Mouse (Mus musculus): ENCODE data around the gene Tox2.

Tox2 gene

DNA sequence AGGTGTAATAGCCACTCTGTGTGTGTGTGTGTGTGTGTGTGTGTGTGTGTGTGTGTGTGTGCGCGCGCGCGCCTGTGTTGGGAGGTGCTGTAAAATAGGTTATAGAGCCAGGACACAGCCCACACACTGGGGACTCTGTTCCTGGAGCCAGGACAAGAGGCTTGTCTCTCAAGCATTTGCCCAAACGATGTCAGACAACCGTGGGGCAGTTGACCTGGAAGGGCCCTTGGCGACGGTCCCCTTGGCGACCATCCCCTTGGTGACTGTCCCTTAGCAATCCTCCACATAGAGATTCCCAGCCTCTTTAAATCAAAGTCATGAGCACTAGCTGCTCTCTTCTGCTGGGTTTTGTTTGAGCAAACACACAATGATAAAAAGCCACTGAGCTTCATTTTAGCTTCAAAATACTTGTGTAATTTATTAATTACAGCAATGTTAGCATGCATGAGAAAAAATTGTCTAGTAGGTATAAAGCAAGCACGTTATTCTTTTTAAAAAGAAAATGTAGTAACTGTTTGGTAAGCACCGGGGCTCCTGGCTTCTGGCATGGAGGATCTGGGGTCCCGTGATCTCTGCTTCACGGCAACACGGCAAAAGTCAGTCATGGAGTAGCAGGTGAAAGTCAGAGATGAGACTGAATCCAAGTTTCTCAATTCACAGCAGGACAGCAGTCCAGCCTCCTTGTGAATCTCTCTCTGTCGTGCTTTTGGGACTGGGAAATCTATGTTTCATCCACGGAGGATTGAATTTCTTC is 3.0 kb downstream of the Tox2 start:
- no peak for DNase-seq

DNA sequence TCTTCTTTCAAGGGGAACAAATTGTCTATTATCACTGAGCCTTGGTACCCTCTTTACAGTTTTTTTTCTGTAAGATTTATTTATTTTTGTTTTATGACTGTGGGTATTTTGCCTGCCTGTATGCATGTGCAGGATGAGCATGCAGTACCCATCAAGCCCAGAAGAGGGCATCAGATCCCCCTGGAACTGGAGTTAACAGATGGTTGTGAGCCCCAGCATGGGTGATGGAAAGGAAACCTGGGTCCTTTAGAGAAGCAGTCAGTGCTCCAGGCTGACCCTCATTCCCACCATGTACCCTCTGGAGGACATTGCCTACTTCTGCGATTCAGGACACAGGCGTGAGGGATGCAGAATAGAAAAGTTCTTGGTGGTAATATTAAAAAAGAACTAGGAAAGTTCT is 4.4 kb downstream of the Tox2 start:
- no peak for DNase-seq

DNA sequence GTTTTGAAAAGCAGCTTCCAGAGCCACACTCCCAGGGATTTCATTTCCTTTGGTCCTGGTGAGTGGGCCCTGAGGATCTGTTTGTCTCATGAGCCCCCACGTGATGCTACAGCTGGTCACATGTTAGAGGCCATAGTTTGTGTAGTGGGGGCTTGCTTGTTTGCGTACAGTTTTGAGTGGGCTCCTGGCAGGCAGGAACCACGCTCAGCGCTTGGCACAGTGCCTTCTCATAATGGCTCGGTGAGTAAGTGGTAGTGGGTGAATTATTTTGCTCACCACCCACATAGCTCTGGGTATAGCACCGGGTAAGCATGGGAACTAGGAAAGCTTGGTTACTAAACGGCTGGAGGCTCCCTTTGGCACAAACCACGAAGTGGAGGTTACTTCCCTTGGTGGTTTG is 6.2 kb downstream of the Tox2 start:
- DNase-seq = no peak

DNA sequence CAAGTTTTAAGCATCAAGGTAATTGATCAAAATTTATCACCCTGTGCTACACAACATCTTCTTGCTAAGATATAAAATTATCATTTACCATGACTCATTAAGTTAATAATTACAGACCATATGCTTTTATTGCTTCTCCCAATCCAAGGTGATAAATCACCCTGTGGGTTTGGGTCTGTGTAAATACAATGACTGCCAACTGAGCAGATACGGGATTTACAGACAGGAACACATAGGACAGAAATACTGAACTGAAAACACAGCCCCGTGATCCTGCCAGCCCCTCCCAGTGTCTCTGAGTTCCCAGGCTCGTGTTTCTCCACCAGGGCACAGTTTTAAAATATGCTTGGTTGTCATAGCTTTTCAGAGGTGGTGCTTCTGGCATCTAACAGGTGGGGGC is 10.2 kb downstream of the Tox2 start:
- DNase-seq = no peak

DNA sequence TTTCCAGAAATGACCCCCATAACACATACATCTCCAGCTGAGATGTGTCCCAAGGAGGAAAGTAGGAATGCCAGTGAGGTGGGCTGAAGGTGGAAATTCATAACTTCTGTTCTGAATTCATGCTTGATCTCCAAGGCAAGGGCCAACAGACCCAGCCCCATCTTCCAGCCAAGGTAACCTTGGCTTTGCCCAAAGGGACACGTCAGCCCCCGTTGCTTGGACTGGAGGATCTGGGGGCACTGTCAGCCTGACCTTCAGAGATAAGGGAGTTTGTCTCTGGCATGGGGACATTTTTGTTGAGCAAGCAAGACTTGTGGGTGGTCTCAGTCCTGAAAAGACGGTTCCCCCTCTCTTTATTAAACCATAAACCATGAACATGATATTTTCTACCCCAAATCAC is 15.2 kb downstream of the Tox2 start:
- DNase-seq = no peak

DNA sequence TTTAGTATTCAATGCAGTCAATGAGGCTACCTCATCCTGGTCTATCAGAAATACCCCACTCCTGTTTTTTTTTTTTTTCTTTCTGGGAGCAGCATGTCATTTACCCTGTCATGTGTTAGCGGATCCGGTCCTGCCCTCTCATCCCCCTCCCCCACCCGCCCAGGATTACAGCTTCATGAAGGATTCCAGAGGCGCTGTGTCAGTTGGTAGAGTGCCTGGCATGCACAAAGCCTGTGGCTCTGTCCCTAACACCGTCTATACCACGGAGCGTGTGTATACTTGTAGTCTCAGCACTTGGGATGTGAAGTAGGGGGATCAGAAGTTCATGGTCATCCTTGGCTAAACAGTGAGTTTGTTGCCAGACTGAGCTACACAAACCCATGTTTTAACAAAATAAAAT is 15.6 kb downstream of the Tox2 start:
- DNase-seq = no peak

DNA sequence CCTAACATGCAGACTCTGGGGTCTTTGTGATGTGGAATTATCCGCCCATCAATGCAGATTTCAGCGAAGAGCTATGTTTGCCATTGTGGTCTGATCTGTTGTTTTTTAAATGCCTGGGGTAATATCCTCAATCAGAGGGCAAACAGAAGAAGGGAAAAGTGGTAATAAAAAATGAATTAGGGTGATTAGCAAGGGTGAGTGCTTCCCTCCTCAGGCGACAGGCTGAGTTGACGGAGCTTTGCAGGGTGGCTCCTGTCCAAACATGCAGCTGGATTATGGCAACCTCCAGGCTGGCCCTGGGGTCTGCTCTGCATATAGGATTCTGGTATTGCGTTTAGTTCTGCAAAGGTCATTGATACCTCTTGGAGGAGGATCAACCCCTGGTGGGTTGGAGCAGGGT is 16.5 kb downstream of the Tox2 start:
- DNase-seq = no peak

DNA sequence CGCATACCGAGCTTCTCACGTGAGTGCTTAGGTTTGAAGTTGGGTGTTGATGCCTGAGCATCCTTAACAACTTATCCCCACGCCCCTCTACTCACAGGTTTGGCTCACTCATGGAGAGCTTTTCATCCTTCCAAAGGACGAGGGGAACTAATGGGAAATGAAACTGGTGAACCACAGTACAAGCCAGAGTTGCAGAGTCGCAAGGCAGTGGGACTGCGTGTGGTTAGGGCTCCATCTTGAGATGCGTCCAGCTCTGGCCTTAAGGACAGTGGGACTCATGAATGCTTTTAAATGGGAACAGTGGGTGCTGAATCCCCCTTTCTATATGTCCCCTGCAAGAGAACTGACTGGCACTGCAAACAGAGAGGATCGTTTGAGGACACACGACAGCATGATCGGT is 17.8 kb downstream of the Tox2 start:
- DNase-seq = no peak

DNA sequence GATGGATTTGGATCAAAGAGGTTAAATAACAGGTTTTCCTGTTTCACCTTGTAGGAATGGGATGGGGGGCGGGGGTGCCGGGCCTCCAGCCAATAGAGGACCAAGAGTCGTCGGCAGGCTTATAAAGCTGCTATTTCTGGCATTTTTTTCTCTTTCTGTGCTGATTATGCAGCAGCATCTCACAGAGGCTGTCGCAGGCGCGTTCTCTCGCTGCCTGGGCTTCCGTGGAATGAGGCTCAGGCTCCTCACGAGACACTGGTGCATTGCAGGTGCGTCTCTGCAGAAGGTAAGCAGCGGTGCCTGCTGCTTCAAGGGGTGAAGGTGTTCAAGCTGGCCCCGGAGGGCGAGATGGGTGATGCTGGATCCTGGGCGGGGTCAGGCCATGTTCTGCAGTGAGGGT is 22.4 kb downstream of the Tox2 start:
- DNase-seq = no peak

DNA sequence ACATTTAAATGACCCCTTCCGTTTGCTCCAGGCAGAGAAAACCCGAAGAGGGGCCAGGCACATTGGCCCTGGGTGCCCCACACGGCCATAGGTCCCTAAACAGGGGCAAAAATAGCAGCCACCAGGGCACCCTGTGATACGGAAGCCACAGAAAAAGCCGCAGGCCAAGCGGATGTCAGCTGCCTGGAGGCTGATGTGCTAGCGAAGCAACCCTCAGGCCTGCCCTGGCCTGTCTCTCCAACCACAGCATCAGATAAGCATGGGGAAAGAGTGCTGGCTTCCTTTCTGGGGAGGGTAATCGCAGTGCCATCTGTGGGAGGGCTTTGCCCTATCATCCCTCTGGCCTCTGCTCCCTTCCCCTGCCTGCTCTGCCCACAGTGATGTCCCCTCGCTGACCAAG is 26.1 kb downstream of the Tox2 start:
- DNase-seq = no peak

DNA sequence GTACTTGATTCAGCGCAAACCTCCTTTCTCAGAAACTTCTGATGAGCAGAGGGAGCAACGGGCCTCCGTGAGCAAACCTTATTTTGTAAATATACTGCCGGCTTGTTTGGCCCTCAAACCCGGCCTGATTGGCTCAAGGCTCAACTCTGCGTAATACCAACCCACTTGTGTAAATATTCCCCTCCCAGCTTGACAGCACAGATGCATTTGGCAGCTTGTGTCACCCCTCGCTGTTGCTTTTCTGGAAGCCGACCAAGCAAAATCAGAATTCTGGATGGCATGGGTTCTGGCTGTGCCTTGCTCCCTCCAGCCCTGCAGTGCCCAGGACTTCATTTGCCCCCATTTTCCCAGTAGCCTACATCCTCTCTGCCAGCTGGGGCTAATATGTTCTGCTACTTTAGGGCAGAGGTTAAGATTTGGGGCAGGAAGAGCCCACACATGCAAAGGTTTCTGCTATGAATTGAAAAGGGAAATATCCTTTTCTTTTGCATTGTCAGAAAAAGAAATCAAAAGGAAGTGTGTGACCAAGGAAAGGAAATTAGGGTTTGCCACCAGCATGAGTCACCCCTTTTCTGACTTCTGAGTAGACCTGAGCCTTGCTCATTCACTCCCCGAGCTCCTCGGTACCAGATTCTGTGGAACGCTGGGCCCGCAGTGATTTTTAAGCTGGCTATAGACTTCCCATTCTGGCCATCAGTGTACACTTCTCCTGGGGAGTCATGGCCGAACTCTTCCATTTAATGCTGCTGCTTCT is 29.0 kb downstream of the Tox2 start:
- DNase-seq = no peak

DNA sequence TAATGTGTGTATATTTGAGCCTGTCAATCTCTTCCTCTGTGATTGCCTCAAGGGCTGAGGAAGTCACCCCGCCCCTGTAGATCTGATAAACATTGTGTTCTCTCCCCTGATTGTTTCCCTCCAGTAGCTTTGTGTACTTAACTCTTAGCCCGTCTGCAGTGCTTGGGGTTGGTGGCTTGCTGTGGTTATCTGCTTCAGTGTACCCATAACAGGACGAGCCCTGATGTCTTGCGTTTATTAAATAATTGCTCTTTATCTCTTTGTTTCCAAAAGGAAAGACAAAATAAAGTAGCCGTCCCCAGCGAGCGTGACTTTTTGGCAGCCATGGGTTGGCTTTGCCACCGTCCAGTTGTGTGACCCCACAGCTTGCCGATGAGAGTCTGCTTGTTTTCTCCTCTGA is 30.7 kb downstream of the Tox2 start:
- no peak for DNase-seq

DNA sequence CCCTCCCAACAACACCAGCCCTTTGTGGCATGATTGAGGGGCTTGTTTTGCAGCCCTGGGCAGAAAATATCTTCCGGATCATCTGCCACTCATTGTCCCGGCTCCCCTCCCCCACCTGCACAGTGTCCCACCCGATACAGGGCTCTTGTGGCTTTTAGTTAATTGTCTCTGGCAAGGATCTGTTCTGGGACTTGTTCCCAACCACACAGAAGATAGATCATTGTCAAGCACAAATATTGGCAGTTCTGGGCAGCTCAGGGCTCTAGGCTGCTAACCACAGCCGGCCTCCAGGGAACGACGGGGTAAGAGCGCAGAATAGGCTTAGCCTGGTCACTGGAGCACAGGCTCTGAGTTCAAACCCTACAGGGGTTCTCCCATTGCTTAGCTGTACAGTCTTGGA is 33.1 kb downstream of the Tox2 start:
- DNase-seq = no peak

DNA sequence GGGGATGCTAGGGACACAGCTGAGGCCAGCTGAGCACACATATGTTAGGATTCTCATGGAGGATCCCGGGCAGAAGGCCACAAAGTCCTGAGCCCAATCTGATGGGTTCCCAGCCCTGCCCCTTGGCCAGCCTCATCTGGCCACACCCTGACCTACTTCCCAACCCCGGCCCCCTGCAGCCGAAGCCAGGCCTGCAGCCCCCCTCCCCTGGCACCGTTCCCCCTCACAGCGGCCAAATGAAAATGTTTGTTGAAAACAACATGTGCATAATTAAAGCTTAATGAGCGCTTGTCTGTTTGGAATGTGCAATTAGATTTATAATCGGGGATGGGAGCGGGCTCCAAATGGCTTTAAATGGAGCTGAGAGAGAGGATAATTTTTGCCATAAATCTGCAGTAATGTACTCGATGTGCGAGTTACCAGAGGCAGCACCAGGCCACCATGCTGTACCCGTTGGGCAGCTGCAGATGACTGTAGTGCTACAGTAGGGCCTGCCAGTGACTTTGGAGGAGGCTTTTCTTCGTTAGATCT is 35.1 kb downstream of the Tox2 start:
- DNase-seq = no peak

DNA sequence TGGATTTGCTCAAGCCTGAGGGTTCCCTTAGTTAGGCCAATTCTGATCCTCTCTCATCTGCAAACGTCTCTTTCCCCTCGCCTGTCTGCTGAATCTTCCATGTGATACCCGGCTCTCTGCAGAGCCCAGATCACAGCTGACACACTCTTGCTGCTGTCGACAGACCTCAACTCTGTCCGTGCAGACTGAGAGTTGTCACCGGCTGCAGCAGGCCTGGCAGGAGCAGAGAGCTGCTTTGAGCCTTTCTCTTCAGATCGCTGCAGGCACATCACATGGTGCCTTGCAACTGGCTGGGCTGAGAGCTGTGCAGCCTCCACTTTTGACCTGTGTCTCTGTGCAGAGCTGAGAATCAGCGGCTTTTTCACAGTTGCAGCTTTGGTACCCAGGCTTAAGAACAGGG is 37.0 kb downstream of the Tox2 start:
- DNase-seq = no peak

DNA sequence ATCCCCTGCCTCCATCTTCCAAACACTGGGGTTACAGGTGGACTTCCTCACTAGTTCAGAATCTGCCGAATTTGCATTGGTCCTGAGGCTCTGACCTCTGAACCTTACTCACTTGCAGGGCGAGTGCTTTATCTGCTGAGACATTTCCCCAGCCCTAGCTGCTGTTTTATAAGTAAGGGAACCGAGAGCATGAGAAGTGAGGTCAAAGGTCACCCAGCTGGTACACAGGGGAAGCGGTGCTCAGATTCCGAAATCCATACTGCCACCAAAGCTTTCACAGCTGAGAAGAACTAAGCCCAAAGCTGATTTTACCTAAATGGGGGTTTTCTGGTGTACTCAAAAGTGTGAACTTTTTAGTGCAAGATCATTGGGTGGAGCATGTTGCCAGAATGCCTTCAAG is 38.9 kb downstream of the Tox2 start:
- no peak for DNase-seq

DNA sequence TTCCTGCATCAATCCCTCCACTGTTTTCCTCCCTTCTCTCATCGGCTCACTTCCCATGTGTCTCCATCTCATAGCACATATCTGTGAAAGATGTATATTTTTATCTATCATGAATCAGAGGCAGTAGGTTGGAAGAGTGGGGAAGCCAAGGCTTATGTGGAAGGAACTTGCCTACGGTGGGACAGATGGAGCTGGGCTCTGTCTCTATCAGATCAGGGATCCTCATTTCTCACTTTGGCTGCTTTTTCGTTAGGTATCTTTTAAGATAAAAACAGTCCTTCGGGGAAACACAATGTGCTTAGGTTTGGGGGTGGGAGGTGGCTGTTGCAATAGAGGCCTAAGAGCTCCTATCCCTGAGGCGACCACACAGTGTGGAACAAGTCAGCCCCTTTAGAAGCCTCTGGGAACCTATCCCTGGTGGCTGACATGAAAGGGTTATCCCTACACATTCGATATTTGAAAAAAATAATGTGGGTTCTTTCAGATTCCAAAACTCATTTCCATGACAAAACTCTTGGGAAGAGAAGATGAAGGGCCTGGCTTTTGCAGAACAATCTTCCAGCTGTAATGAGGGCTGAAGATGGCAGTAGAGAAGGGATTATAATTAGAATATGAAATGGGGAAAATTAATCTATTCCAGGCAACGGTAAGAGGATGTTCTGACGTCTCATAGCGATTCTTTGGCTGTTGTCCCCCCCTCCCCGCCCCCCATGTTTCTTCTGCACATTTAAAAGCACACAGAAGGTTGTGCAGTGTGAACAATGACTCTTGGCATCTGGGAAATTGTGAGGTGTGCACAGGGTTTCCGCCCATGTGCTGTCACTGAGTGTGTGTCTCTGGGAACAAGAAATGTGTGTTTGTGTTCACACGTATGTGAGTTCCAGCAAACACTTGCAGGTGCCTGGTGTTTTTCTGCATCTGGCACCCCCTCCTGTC is 41.3 kb downstream of the Tox2 start:
- DNase-seq = no peak

DNA sequence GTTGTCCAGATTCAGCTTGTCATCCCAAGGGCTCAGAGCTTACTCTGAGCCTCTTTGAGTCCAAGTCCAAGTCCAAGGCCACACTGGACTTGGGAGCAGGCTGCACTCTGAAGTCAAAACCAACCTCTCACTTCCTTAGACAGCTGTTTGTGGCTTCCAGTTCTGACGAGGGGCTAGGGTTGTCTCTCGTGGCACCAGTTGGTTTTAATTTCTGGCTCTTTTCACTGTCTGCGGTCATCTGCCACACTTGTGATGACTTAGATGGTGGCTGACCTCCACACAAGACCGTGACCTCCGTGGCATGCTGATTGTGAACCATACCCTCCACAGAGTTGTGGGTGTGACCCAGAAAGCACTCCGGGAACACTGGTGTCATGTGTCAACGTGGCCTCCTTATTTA is 46.0 kb downstream of the Tox2 start:
- no peak for DNase-seq

DNA sequence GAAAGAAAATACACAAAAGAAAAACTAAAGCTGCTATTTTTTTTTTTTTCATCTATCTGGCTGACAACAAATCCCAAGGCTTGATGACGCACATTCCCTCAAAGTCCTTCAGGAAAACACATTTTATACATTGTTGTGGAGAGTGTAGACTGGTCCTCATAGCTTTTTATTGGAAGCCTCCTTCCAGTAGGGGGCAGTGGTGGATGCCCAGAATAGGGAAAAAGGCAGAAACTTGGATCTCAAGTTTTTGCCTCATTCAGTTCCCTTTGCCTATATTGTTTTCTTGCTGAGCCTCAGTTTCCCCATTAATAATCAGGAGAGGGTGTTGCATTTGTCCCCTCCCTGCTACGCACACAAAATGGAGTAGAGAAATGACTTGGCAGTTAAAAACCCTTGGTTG is 49.7 kb downstream of the Tox2 start:
- no peak for DNase-seq

DNA sequence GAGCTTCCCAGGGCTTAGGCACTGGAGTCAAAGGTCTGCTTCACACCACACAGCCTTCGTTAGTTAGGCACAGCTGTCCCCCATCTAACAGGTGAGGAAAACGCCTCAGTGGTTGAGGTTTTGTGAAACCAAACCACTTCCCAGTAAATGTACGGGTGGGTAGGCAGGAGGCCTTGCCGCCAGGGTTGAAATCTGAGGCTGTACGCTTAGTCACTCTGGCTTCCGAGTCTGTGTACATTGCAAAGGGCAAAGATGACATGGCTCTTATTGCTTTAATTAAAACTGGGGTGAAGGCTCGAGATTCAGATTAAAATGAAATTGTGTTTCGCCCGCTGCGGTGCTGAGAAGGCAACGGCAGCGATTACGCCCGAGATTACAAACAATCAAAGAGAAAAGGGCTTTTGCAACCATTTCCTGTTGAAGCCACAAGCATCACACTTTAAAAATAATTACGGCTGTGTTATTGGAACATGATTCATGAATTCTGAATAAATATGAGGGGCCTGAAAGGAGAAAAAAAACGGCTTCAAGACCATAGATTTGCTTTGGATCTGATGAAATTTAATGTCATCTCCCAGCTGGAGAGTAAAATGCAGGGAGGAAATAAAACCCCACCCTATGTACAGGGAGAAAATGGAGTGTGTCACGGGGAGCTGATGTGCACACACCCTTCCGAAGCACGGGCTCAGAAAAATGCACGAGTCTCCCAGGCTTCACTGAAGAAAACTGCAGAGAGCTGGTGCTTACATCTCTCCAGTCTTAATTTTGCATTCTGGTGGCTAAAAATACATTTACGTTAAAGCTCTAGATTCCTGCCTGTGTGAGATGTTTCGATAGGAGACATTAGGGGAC is 50.5 kb downstream of the Tox2 start:
- DNase-seq = no peak

DNA sequence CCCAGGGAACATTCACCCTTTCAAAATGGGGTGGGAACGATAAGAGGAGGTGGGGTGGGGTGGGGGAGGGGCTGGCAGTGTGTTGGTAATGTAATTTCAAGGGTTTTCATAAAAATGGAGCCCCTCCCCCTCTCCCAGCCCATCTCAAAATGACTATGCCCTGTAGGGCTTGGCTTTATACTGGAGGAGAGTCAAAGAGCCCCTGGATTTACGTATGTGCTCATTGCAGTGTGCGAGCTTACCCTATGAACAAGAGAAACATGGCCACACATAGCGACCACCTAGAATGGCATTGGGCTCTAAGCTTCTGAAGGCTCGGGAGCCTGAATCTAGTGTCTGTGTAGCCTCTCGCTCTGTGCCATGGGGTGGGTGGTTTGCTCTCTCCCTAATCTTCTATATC is 51.3 kb downstream of the Tox2 start:
- no peak for DNase-seq

DNA sequence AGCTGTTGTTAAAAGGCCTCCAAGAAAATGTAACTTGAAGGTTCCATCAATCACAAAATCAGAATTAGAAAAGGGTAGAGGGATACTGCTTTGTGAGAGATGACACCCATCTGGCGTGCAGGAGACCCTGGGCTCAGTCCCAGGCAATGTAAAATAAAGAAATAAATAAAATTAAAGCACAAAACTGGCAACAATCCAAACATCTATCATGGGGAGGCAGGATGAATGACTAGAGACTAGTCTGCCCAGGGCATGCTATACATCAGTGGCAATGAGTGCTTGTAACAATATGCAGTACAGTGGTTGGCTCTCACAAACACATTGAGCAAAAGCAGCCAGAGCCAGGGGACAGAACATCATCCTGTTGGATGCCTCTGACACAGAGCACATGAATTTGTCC is 53.8 kb downstream of the Tox2 start:
- DNase-seq = no peak
